Mouse (Mus musculus) spleen, adult 2 months (tissue): ENCODE measurements at regions not wholly inside any gene's neighbourhood (a gene's known extent, or its start where the extent isn't known, plus 50 kb on each side); places are given as distances from the start of the nearest gene placed in this dataset.

Experiments
- DNase-seq, 2 experiments: peaks; one replicate each; pipeline versions ENCODE4 v3.0.0 to v3.0.0-alpha.2; 2012 to 2021; ENCODE audit warnings: low spot score in 2 of 2, low read depth in 1 of 2
- H3K27ac ChIP-seq: fragments of 200-500 bp; 2 replicates; pipeline ENCODE4 v1.5.1; 2012; ENCODE audit warnings: low read length, inconsistent platforms; ENCODE audit not compliant: insufficient read depth
- H3K27me3 ChIP-seq: fragments of 200-500 bp; 2 replicates; pipeline ENCODE4 v1.6.1; 2012; ENCODE audit warnings: mild to moderate bottlenecking, moderate library complexity, low read length, inconsistent platforms; ENCODE audit not compliant: control insufficient read depth, insufficient read depth
- H3K36me3 ChIP-seq: fragments of 200-500 bp; 2 replicates; pipeline ENCODE4 v1.6.1; 2012; ENCODE audit warnings: mild to moderate bottlenecking, low read length, inconsistent platforms; ENCODE audit not compliant: control insufficient read depth, insufficient read depth
- H3K4me1 ChIP-seq: fragments of 200-500 bp; 2 replicates; pipeline ENCODE4 v1.6.1; 2011; ENCODE audit warnings: inconsistent platforms; ENCODE audit not compliant: control insufficient read depth, insufficient read depth, insufficient read length
- H3K4me3 ChIP-seq: fragments of 200-500 bp; 2 replicates; pipeline ENCODE4 v1.5.1; 2011; ENCODE audit warnings: mild to moderate bottlenecking, inconsistent platforms; ENCODE audit not compliant: insufficient read depth, insufficient read length; ENCODE audit errors: extremely low read depth
- CTCF ChIP-seq: fragments of 200-500 bp; IDR thresholded peaks from 2 replicates; pipeline ENCODE4 v1.5.1; 2011; ENCODE audit warnings: mild to moderate bottlenecking, inconsistent platforms; ENCODE audit not compliant: insufficient read depth, insufficient read length, insufficient replicate concordance; ENCODE audit errors: extremely low read depth
- POLR2A ChIP-seq: fragments of 200-500 bp; IDR thresholded peaks from 2 replicates; pipeline ENCODE4 v1.6.1; 2011; ENCODE audit warnings: low read depth, low read length, inconsistent platforms
- WGBS: fragments of 180-500 bp; shearing (Covaris S2); methylation state at CpG from one replicate; pipeline ENCODE4 v1.1.7; 2018; 5-methylcytosine and 5-hydroxymethylcytosine counted together

DNA sequence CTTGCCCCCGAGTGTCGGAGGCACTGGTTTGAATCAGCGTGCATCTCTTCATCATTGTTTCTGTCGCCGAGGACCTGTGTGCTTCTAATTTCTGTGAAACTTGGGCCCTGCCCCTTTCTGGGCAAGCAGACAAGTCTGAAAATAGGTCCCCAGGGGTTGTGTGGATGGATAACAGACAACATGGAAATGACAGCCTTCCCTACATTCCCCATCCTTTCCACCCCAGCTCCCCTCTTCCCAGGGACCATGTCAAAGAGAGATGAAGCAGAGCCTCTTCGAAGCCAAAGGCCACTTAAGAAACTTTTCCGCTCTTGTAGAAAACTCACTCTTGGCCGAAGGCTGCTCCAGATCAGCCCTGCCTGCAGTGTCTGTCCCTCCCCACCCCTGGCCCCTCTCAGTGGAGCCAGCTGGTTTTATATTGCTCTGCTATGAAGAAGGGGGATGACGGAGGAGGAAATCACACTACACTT is 233.2 kb downstream of the Gm45692 start:
- no peak for DNase-seq
- WGBS = 73% methylated on average over 9 of the region's 9 CpGs
- Histone ChIP-seq H3K27ac (no peak overlapping the region), H3K4me1 (no peaks in the 10 kb centered on the region), H3K36me3 (no peaks in the 10 kb centered on the region), H3K4me3 (no peak overlapping the region), H3K27me3 (no peaks in the 10 kb centered on the region)
- TF ChIP-seq CTCF (no peak), POLR2A (no peak)

GRCm38 (mm10) chr8:26353476-26353875 is 234.1 kb downstream of the Gm45692 start:
- H3K36me3 ChIP-seq = no peaks in the 10 kb centered on the region
- WGBS = 78% methylated on average over 3 of the region's 3 CpGs
- H3K4me1 ChIP-seq = no peaks in the 10 kb centered on the region
- TF ChIP-seq CTCF = no peak
- no peaks in the 10 kb centered on the region for H3K27me3 ChIP-seq
- no peak overlapping the region for H3K4me3 ChIP-seq
- no peak for DNase-seq
- no peak overlapping the region for H3K27ac ChIP-seq

DNA sequence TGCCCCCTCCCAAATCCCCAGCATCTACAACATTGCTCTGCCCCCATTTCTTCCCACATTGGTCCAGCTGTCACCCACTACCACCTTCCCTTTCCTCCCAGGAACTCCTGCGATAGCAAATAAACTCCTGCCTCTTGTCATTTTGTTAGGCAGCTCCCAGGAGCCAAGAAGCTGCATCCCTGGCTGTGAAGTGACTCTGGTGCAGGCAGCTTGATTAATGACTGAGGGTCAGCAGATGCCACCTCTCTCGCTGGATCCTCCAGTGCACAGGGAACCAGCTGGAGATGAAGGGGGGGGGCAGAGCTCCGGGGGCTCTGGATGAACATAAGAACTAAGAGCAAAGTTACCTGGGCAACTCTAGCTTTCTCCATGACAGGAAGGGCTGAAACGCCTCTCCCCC is 235.2 kb downstream of the Gm45692 start:
- no peak for TF ChIP-seq CTCF
- no peak for TF ChIP-seq POLR2A
- no peak for DNase-seq
- Histone ChIP-seq H3K36me3 (no peaks in the 10 kb centered on the region), H3K4me3 (no peak overlapping the region), H3K27me3 (no peaks in the 10 kb centered on the region), H3K27ac (no peak overlapping the region), H3K4me1 (no peaks in the 10 kb centered on the region)
- 76% methylated on average over 4 of the region's 4 CpGs for WGBS

DNA sequence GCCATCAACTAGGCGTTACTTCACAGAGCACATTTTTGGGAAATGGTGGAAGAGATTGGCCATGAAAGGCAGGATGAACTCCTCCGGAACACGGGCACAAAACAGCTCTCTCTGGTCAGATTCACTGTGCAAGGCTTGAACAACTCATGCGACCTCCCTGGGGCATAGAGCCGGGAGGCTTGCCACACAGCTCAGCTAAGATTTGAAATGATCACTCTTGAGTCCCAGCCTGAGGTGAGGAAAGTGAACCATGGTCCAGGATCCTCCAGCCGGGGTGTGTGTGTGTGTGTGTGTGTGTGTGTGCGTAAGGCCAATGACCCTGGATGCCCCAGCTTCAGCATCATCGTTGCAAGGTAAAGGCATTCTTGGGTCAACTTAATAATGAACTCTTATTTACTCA is 237.5 kb downstream of the Gm45692 start:
- Histone ChIP-seq H3K27me3 (no peaks in the 10 kb centered on the region), H3K27ac (no peak overlapping the region), H3K4me1 (no peaks in the 10 kb centered on the region), H3K4me3 (no peak overlapping the region), H3K36me3 (no peaks in the 10 kb centered on the region)
- no peak for DNase-seq
- no peak for TF ChIP-seq POLR2A
- TF ChIP-seq CTCF = no peak
- WGBS = 80% methylated on average over 8 of the region's 8 CpGs

GRCm38 (mm10) chr8:26358711-26359136 is 239.4 kb downstream of the Gm45692 start:
- WGBS = 84% methylated on average over 13 of the region's 13 CpGs
- no peak for TF ChIP-seq CTCF
- Histone ChIP-seq H3K36me3 (no peaks in the 10 kb centered on the region), H3K4me3 (no peak overlapping the region), H3K4me1 (no peaks in the 10 kb centered on the region), H3K27me3 (no peaks in the 10 kb centered on the region), H3K27ac (no peak overlapping the region)
- no peak for DNase-seq

- WGBS = 85% methylated on average over 5 of the region's 5 CpGs
- no peak for DNase-seq
- TF ChIP-seq POLR2A (no peak), CTCF (no peak)
These were observed 243.0 kb downstream of the Gm45692 start for GRCm38 (mm10) chr8:26362366-26362765.

DNA sequence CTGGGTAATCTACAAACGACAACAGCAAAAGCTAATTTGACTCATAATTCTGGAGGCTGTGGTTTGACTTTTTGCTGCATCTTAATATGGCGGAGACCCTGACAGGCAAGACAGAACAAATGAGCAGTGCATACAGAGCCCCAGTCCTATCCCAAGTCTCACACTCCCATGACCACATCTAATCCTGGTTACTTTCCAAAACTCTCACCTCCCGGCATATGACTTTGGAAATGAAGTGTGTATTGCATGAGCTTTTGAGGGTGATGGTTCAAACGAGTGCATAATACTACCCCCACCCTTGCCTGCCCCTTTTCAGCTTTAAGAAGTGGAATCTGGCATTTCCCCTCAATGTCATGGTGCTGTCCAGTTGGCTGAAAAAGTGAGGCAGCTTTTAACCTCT is 244.3 kb downstream of the Gm45692 start:
- H3K4me1 ChIP-seq = no peaks in the 10 kb centered on the region
- H3K36me3 ChIP-seq = no peaks in the 10 kb centered on the region
- H3K27ac ChIP-seq = no peak overlapping the region
- TF ChIP-seq POLR2A = no peak
- no peak for TF ChIP-seq CTCF
- H3K27me3 ChIP-seq = no peaks in the 10 kb centered on the region
- WGBS = 83% methylated on average over 4 of the region's 4 CpGs
- DNase-seq = no peak
- no peak overlapping the region for H3K4me3 ChIP-seq

More at GRCm38 (mm10) chr8:26362366-26362765, 243.0 kb downstream of the Gm45692 start:
- Histone ChIP-seq H3K4me3 (no peak overlapping the region), H3K27ac (no peak overlapping the region), H3K36me3 (no peaks in the 10 kb centered on the region), H3K27me3 (no peaks in the 10 kb centered on the region), H3K4me1 (no peaks in the 10 kb centered on the region)

DNA sequence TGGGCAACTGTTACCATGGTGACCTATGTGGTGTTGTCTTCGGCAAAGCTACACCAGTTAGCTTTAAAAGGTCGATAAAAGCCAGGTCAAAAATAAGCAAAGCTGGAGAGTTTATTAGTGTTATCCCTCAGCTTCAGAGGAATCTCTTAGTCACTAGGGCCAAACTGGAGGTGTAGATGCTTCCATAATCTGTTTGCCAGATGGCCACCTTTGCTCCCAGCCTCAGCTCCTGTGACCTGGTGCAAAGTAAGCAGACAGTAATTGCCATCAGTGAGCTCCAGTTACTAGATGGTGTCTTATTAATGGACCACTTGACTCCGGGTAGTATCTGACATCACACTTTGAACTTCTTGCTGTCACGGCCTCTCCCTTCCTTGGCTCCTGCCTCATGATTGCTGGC is 245.3 kb downstream of the Gm45692 start:
- no peak for TF ChIP-seq CTCF
- no peak for TF ChIP-seq POLR2A

More for the DNA sequence above, 245.3 kb downstream of the Gm45692 start:
- Histone ChIP-seq H3K36me3 (no peaks in the 10 kb centered on the region), H3K27ac (no peak overlapping the region), H3K27me3 (no peaks in the 10 kb centered on the region), H3K4me1 (no peaks in the 10 kb centered on the region), H3K4me3 (no peak overlapping the region)
- WGBS = 64% methylated on average over 4 of the region's 4 CpGs
- no peak for DNase-seq
